Mouse (Mus musculus) megakaryocyte, adult 5-6 weeks (primary cell): ENCODE results near the gene Habp2. TPM values are rescaled to one million over a fixed set of nuclear protein-coding genes. Genes with fewer than 3 reads are reported as not detected.
"Not testable (repeated sequence)": the region's sequence is repeated elsewhere in the genome, so short reads cannot be mapped to it uniquely, and the experiment has no call there.

Source experiments
- ATAC-seq: 2 replicates; pipeline ENCODE4 v1.8.0; 2016; ENCODE audit warnings: mild to moderate bottlenecking, inconsistent platforms; ENCODE audit not compliant: poor library complexity, severe bottlenecking
- total RNA-seq, 2 experiments: library from RNA; stranded (forward) in 1 of 2; stranded (reverse) in 1 of 2; fragments of 153-499, 151-499 nt in 1 of 2; fragments of 221-1000, 200-1000 nt in 1 of 2; gene quantifications; 2 replicates each; pipeline versions ENCODE4 v1.2.3 to v1.2.4; 2015 to 2017

Habp2 gene
- total RNA-seq, 2 experiments from 2014 or later: not detected

- ATAC-seq: peak; percentile 69
Measured at GRCm38 (mm10) chr19:56356480-56357373, 69.8 kb downstream of the Habp2 start.

DNA sequence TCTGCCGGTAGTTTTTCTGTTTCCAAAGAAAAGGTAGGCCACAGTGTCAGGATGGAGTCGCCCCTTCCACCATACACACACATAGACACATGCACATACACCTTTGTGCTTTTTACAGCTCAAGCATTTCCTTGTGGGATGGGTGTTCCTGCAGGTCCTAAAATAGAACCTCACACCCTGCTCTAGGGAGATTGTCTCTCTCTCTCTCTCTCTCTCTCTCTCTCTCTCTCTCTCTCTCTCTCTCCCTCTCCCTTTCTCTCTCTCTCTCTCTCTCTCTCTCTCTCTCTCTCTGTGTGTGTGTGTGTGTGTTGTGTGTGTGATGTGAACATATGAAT, 70.4 kb downstream of the Habp2 start:
- ATAC-seq: not testable (repeated sequence)

DNA sequence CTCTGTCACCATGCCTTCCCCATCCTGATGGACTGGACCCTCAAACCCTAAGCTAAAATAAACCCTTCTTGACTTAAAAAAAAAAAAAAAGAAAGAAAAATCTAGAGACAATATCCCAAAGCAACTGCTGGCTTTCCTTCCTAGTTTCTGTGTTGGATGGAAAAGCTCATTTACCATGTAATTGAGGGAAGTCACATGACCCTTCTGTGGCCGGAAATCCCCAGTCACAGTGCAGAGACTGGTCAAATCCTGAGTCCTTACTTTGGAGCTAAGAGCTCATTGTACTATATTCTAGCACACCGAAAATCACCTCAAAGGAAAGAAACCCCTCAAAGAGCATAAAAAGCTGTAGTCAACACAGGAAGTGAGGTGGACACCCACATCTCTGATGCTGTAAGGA, 72.0 kb downstream of the Habp2 start:
- ATAC-seq: no peak

- no peak for ATAC-seq
Measured at GRCm38 (mm10) chr19:56363721-56364460, 77.0 kb downstream of the Habp2 start.

- ATAC-seq: no peak
Measured at GRCm38 (mm10) chr19:56364563-56364962, 77.6 kb downstream of the Habp2 start.

DNA sequence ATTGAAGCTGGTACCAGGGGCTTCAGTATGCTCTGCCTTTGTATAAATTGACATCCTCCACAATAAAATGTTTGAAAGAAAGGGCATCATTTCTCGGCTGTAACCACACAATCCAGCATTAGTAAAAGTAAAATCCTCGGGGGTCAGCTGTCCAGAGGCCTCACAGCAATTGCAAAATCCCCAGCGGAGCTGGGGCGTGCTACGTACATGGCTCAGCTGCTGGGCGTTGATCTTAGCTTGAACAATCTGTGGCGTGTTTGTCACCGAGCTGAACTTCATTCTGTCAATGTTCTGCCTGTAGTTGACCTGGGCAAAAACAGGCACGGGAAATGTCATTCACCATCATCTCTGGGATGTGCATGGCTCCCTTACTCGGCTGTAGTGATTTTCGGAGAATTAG, 79.2 kb downstream of the Habp2 start:
- ATAC-seq: no peak

- ATAC-seq: no peak
Measured at GRCm38 (mm10) chr19:56366625-56367024, 79.7 kb downstream of the Habp2 start.

DNA sequence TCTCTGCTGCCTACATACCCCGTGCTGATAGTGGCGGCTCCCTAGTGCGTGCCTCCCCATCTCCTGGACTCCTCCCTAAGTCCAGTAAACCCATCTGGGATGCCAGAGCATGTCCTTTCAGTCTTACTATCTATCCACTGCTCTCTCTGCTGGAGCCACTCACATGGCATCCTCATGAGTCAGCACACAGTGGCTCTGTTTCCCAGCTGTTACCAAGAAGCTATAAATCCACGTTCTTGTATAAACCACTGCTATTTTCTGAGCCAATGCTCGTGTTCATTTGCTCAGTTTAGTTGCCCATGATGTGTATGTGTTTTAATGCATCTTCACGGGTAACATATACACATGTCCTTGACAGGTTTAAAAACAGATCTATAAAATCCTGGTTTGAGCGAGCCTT, 80.8 kb downstream of the Habp2 start:
- no peak for ATAC-seq

- ATAC-seq: no peak
Measured at GRCm38 (mm10) chr19:56368912-56369311, 82.0 kb downstream of the Habp2 start.

Other genes with a start within 250 kb of the Habp2 start
- gene Nrap, start 102.9 kb downstream of the Habp2 start, total RNA-seq (2015): 0.02 TPM in 1 of 2 replicates, not detected in the other
- 0.04 and 0.12 TPM in 2 replicates for gene Nrap, start 102.9 kb downstream of the Habp2 start, total RNA-seq (2017)
- 35.8 and 41.4 TPM in 2 replicates for gene Casp7, start 110.0 kb downstream of the Habp2 start, total RNA-seq (2015)
- gene Casp7, start 110.0 kb downstream of the Habp2 start, total RNA-seq (2017): 30.3 and 31.4 TPM in 2 replicates
- 0.14 TPM in 1 of 2 replicates, not detected in the other for gene Plekhs1, start 174.5 kb downstream of the Habp2 start, total RNA-seq (2015)
- 0.07 TPM in 1 of 2 replicates, not detected in the other for gene Plekhs1, start 174.5 kb downstream of the Habp2 start, total RNA-seq (2017)